Mouse (Mus musculus) midbrain, embryonic 15.5 days (tissue): ENCODE measurements around the gene Polr1d. TPM values are rescaled to one million over a fixed set of nuclear protein-coding genes. Genes with fewer than 3 reads are reported as not detected.

ENCODE experiments used
- polyA plus RNA-seq: library from polyadenylated mRNA; unstranded; fragments of >200 nt; fragmentation: Nextera tagmentation; extraction: Ambion mirVana; gene quantifications from 2 replicates; pipeline ENCODE4 v1.2.1, GENCODE M21; 2015

Polr1d gene
- polyA plus RNA-seq, 1 experiment from 2014 or later: 95.6 TPM

Other genes with a start within 250 kb of the Polr1d start
- 286 and 302 TPM in 2 replicates for gene Rpl21, start 244.2 kb upstream of the Polr1d start, polyA plus RNA-seq
- 7.4 and 9.2 TPM in 2 replicates for gene Rasl11a, start 232.0 kb upstream of the Polr1d start, polyA plus RNA-seq
- gene Gtf3a, start 128.4 kb upstream of the Polr1d start, polyA plus RNA-seq: 110 and 116 TPM in 2 replicates
- gene Mtif3, start 113.2 kb upstream of the Polr1d start, polyA plus RNA-seq: 28.3 and 28.9 TPM in 2 replicates
- gene Lnx2, start 464 bp upstream of the Polr1d start, polyA plus RNA-seq: 3.9 and 4.0 TPM in 2 replicates
- gene Gsx1, start 111.6 kb downstream of the Polr1d start, polyA plus RNA-seq: 5.5 and 6.7 TPM in 2 replicates
- not detected in 2 replicates for gene Pdx1, start 192.9 kb downstream of the Polr1d start, polyA plus RNA-seq
- gene Cdx2, start 230.2 kb downstream of the Polr1d start, polyA plus RNA-seq: not detected in 2 replicates
- gene Urad, start 245.4 kb downstream of the Polr1d start, polyA plus RNA-seq: not detected in 2 replicates